In the genomic region with DNA sequence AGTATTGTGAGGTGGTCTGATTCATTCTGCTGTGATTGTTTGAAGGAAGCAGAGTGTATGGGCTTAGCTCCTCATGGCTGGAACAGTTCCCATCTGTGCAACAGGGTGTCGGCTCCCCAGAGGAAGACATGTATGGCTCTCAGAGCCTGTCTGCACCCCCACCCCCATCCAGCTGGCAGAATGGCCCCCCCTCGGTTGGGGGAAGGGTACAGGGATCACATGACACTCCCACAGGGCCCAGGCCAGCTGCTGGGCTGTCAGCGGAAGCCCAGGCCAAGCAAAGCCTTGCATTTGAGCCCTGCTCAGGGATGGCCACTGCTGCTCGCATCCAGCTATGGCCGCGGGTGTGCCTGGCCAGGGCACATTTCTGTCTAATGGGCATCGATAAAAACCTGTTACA, we compare ENCODE assay signal across 8 mouse cellular contexts. TPM values are rescaled to one million over a fixed set of nuclear protein-coding genes. Genes with fewer than 3 reads are reported as not detected.
DNase-seq lines count a peak whose midpoint lies in the region; ATAC-seq and TF ChIP-seq lines count a peak whose summit lies in the region.

No protein-coding gene starts in this region.

- no peaks in the 10 kb centered on the region for H3K9me3 ChIP-seq in embryonic facial prominence, embryonic 12.5 days
- H3K9me3 ChIP-seq in kidney, embryonic 15.5 days (replicated peaks): no peaks in the 10 kb centered on the region
- no peaks in the 10 kb centered on the region for H3K9me3 ChIP-seq in lung, embryonic 15.5 days

- no peaks in the 10 kb centered on the region for H3K27me3 ChIP-seq in thymus, adult 2 months (ENCODE audit: control insufficient read depth, insufficient read depth, low read length)
- no peaks in the 10 kb centered on the region for H3K27me3 ChIP-seq in embryonic facial prominence, embryonic 12.5 days
- H3K27me3 ChIP-seq in kidney, embryonic 15.5 days: no peaks in the 10 kb centered on the region
- H3K27me3 ChIP-seq in lung, embryonic 15.5 days: no peaks in the 10 kb centered on the region

- 65% methylated on average over 7 of the region's 7 CpGs for WGBS in thymus, adult 2 months
- WGBS in embryonic facial prominence, embryonic 12.5 days: 26% methylated on average over 7 of the region's 7 CpGs
- 37% methylated on average over 7 of the region's 7 CpGs for WGBS in kidney, embryonic 15.5 days
- 32% methylated on average over 7 of the region's 7 CpGs for WGBS in lung, embryonic 15.5 days

- TF ChIP-seq CTCF in thymus, adult 2 months (IDR thresholded peaks at IDR 0.05; ENCODE audit: borderline replicate concordance, control insufficient read depth, extremely low read depth, insufficient read depth, low read length, poor library complexity): no peak

- peak overlapping the region; percentile 20 for H3K9ac ChIP-seq in embryonic facial prominence, embryonic 12.5 days
- H3K9ac ChIP-seq in kidney, embryonic 15.5 days: 0 out of 2 replicates have a peak overlapping the region, but pooled peaks have one; percentile 17
- no peak overlapping the region for H3K9ac ChIP-seq in lung, embryonic 15.5 days

- no peak for TF ChIP-seq POLR2A in thymus, adult 2 months (IDR thresholded peaks at IDR 0.05; ENCODE audit: control insufficient read depth, extremely low read depth, insufficient read depth, low read length, poor library complexity)

- no peak overlapping the region for H3K27ac ChIP-seq in thymus, adult 2 months (ENCODE audit: control insufficient read depth, insufficient read depth, low read length)
- peak overlapping the region; percentile 87 for H3K27ac ChIP-seq in embryonic facial prominence, embryonic 12.5 days
- H3K27ac ChIP-seq in kidney, embryonic 15.5 days: peak overlapping the region; percentile 32
- H3K27ac ChIP-seq in lung, embryonic 15.5 days: peak overlapping the region; percentile 76

- DNase-seq in thymus, postnatal 4 days: peak; percentile 42
- DNase-seq in thymus, adult 2 months: no peak
- peak; percentile 61 for DNase-seq in heart, adult 8-10 months (ENCODE audit: low spot score)
- DNase-seq in retina, postnatal 7 days (ENCODE audit: low read depth, low spot score): peak; percentile 68

- no peak overlapping the region for H3K4me3 ChIP-seq in thymus, adult 2 months (ENCODE audit: control insufficient read depth, insufficient read depth, low read length)
- no peak overlapping the region for H3K4me3 ChIP-seq in embryonic facial prominence, embryonic 12.5 days
- H3K4me3 ChIP-seq in kidney, embryonic 15.5 days (replicated peaks): no peak overlapping the region
- no peak overlapping the region for H3K4me3 ChIP-seq in lung, embryonic 15.5 days

- H3K4me1 ChIP-seq in thymus, adult 2 months (replicated peaks; ENCODE audit: control insufficient read depth, insufficient read depth, low read length): peaks cover 35% of the 10 kb centered on the region
- peaks cover 62% of the 10 kb centered on the region for H3K4me1 ChIP-seq in embryonic facial prominence, embryonic 12.5 days
- peaks cover 63% of the 10 kb centered on the region for H3K4me1 ChIP-seq in kidney, embryonic 15.5 days
- H3K4me1 ChIP-seq in lung, embryonic 15.5 days: peaks cover 61% of the 10 kb centered on the region

- H3K36me3 ChIP-seq in thymus, adult 2 months (ENCODE audit: control insufficient read depth, insufficient read depth, low read length): no peaks in the 10 kb centered on the region
- H3K36me3 ChIP-seq in embryonic facial prominence, embryonic 12.5 days: peaks cover 40% of the 10 kb centered on the region
- peaks cover 34% of the 10 kb centered on the region for H3K36me3 ChIP-seq in kidney, embryonic 15.5 days
- peaks cover 20% of the 10 kb centered on the region for H3K36me3 ChIP-seq in lung, embryonic 15.5 days

- ATAC-seq in embryonic facial prominence, embryonic 12.5 days (ENCODE audit: insufficient number of reproducible peaks, insufficient read depth, low FRiP score, low TSS enrichment): peak; percentile 32; the same call in 1 of the 2 replicates
- ATAC-seq in kidney, embryonic 15.5 days (replicated peaks; ENCODE audit: low FRiP score): peak; percentile 34; the same call in 1 of the 2 replicates
- peak; percentile 62; the same call in 1 of the 2 replicates for ATAC-seq in lung, embryonic 15.5 days (ENCODE audit: borderline replicate concordance, extremely low read depth, low FRiP score, low TSS enrichment)
- ATAC-seq in CD4-positive, CD25-positive, alpha-beta regulatory T cell, adult 4 months: no peak

- no peak overlapping the region for H3K4me2 ChIP-seq in embryonic facial prominence, embryonic 12.5 days (replicated peaks)
- H3K4me2 ChIP-seq in kidney, embryonic 15.5 days: no peak overlapping the region
- H3K4me2 ChIP-seq in lung, embryonic 15.5 days: no peak overlapping the region

RNA-seq across cellular contexts. Expression of gene Cel, which starts 24.0 kb away (rescaled TPM):
- polyA plus RNA-seq in thymus, adult 2 months (2012; rRNA removed): 0.42 and 0.49 TPM in 2 replicates
- polyA plus RNA-seq in embryonic facial prominence, embryonic 12.5 days (2016; fragmentation: Nextera tagmentation; extraction: Ambion mirVana): not detected in 2 replicates
- total RNA-seq in heart, adult 8-10 months (2022): not detected
- 0.34 TPM in 1 of 2 replicates, not detected in the other for polyA plus RNA-seq in kidney, embryonic 15.5 days (2015; fragmentation: Nextera tagmentation; extraction: Ambion mirVana)
- polyA plus RNA-seq in lung, embryonic 15.5 days (2015; fragmentation: Nextera tagmentation; extraction: Ambion mirVana): 1.9 TPM in 1 of 2 replicates, not detected in the other
- polyA plus RNA-seq in CD4-positive, CD25-positive, alpha-beta regulatory T cell, adult 4 months (2017; shearing (Covaris generic)): not detected

RNA-seq across cellular contexts. Expression of gene Ralgds, which starts 26.3 kb away (rescaled TPM):
- 45.4 and 51.6 TPM in 2 replicates for polyA plus RNA-seq in thymus, adult 2 months (2012; rRNA removed)
- 64.1 and 66.1 TPM in 2 replicates for polyA plus RNA-seq in embryonic facial prominence, embryonic 12.5 days (2016; fragmentation: Nextera tagmentation; extraction: Ambion mirVana)
- total RNA-seq in heart, adult 8-10 months (2022): 10 to 100 TPM in 2 of 4 experiments, 1 to 10 TPM in 2; 8.5 to 13.9 (median 9.8) TPM
- polyA plus RNA-seq in kidney, embryonic 15.5 days (2015; fragmentation: Nextera tagmentation; extraction: Ambion mirVana): 22.6 and 30.5 TPM in 2 replicates
- 30.9 and 31.7 TPM in 2 replicates for polyA plus RNA-seq in lung, embryonic 15.5 days (2015; fragmentation: Nextera tagmentation; extraction: Ambion mirVana)
- 1 to 10 TPM; 4.3 to 8.8 TPM for polyA plus RNA-seq in CD4-positive, CD25-positive, alpha-beta regulatory T cell, adult 4 months (2017; shearing (Covaris generic))

RNA-seq across cellular contexts. Expression of gene Gm10134, which starts 33.3 kb away (rescaled TPM):
- polyA plus RNA-seq in thymus, adult 2 months (2012; rRNA removed): 0.47 and 0.61 TPM in 2 replicates
- 0.87 TPM in 1 of 2 replicates, not detected in the other for polyA plus RNA-seq in embryonic facial prominence, embryonic 12.5 days (2016; fragmentation: Nextera tagmentation; extraction: Ambion mirVana)
- 1 to 10 TPM in 2 of 4 experiments, not detected in 2; 1.4 TPM for total RNA-seq in heart, adult 8-10 months (2022)
- polyA plus RNA-seq in kidney, embryonic 15.5 days (2015; fragmentation: Nextera tagmentation; extraction: Ambion mirVana): 10.6 and 12.6 TPM in 2 replicates
- polyA plus RNA-seq in lung, embryonic 15.5 days (2015; fragmentation: Nextera tagmentation; extraction: Ambion mirVana): 2.2 and 3.5 TPM in 2 replicates
- not detected for polyA plus RNA-seq in CD4-positive, CD25-positive, alpha-beta regulatory T cell, adult 4 months (2017; shearing (Covaris generic))

RNA-seq across cellular contexts. Expression of gene Gbgt1, which starts 42.5 kb away (rescaled TPM):
- 2.5 and 2.8 TPM in 2 replicates for polyA plus RNA-seq in thymus, adult 2 months (2012; rRNA removed)
- 0.36 TPM in 1 of 2 replicates, not detected in the other for polyA plus RNA-seq in embryonic facial prominence, embryonic 12.5 days (2016; fragmentation: Nextera tagmentation; extraction: Ambion mirVana)
- 1 to 10 TPM; 1.2 to 2.4 (median 2.1) TPM for total RNA-seq in heart, adult 8-10 months (2022)
- 5.8 and 6.5 TPM in 2 replicates for polyA plus RNA-seq in kidney, embryonic 15.5 days (2015; fragmentation: Nextera tagmentation; extraction: Ambion mirVana)
- 0.98 and 1.8 TPM in 2 replicates for polyA plus RNA-seq in lung, embryonic 15.5 days (2015; fragmentation: Nextera tagmentation; extraction: Ambion mirVana)
- polyA plus RNA-seq in CD4-positive, CD25-positive, alpha-beta regulatory T cell, adult 4 months (2017; shearing (Covaris generic)): not detected

RNA-seq across cellular contexts. Expression of gene Gtf3c5, which starts 44.3 kb away (rescaled TPM):
- 33.7 and 34.5 TPM in 2 replicates for polyA plus RNA-seq in thymus, adult 2 months (2012; rRNA removed)
- 52.4 and 53.6 TPM in 2 replicates for polyA plus RNA-seq in embryonic facial prominence, embryonic 12.5 days (2016; fragmentation: Nextera tagmentation; extraction: Ambion mirVana)
- total RNA-seq in heart, adult 8-10 months (2022): 10 to 100 TPM in 3 of 4 experiments, 1 to 10 TPM in 1; 9.9 to 13.2 (median 10.6) TPM
- 44.3 and 48.8 TPM in 2 replicates for polyA plus RNA-seq in kidney, embryonic 15.5 days (2015; fragmentation: Nextera tagmentation; extraction: Ambion mirVana)
- 45.3 and 46.7 TPM in 2 replicates for polyA plus RNA-seq in lung, embryonic 15.5 days (2015; fragmentation: Nextera tagmentation; extraction: Ambion mirVana)
- 10 to 100 TPM; 18.5 to 27.0 TPM for polyA plus RNA-seq in CD4-positive, CD25-positive, alpha-beta regulatory T cell, adult 4 months (2017; shearing (Covaris generic))
